ENCODE assay signal across 8 mouse cellular contexts in genomic region chr7:101374155-101374554, GRCm38 (mm10). TPM values are rescaled to one million over a fixed set of nuclear protein-coding genes. Genes with fewer than 3 reads are reported as not detected.
DNase-seq lines count a peak whose midpoint lies in the region; ATAC-seq lines count a peak whose summit lies in the region.

No protein-coding gene starts in this region.

- ATAC-seq in forebrain, embryonic 12.5 days (ENCODE audit: low FRiP score): peak; percentile 64

- no peak overlapping the region for H3K4me2 ChIP-seq in forebrain, embryonic 12.5 days

- H3K4me1 ChIP-seq in forebrain, embryonic 12.5 days: peaks cover 10% of the 10 kb centered on the region

- no peak overlapping the region for H3K9ac ChIP-seq in forebrain, embryonic 12.5 days

- DNase-seq in heart, postnatal 4 days: peak; percentile 49
- no peak for DNase-seq in heart, adult 8-10 months (ENCODE audit: low spot score)
- DNase-seq in 416B (ENCODE audit: low read depth) (peak; percentile 81), adipocyte (ENCODE audit: low spot score) (peak; percentile 48)
- DNase-seq in lung, postnatal 36 days: peak; percentile 84
- DNase-seq in right cerebral cortex, postnatal 14 days: no peak
- DNase-seq in ovary, adult 18-20 months (ENCODE audit: low spot score): no peak

- no peaks in the 10 kb centered on the region for H3K36me3 ChIP-seq in forebrain, embryonic 12.5 days (replicated peaks)

- no peak overlapping the region for H3K4me3 ChIP-seq in forebrain, embryonic 12.5 days (replicated peaks)

- H3K27ac ChIP-seq in forebrain, embryonic 12.5 days: no peak overlapping the region

- no peaks in the 10 kb centered on the region for H3K27me3 ChIP-seq in forebrain, embryonic 12.5 days

- H3K9me3 ChIP-seq in forebrain, embryonic 12.5 days: no peaks in the 10 kb centered on the region

RNA-seq across cellular contexts. Expression of gene Arap1, which starts 26.3 kb away (rescaled TPM):
- total RNA-seq in heart, postnatal 4 days (2021): 10 to 100 TPM; 44.5 to 44.8 TPM
- 10 to 100 TPM; 27.2 to 40.0 (median 28.4) TPM for total RNA-seq in heart, adult 8-10 months (2022)
- 11.9 and 13.4 TPM in 2 replicates for polyA plus RNA-seq in forebrain, embryonic 12.5 days (2016; fragmentation: Nextera tagmentation; extraction: Ambion mirVana)

RNA-seq across cellular contexts. Expression of gene Gm45837, which starts 36.5 kb away (rescaled TPM):
- total RNA-seq in heart, postnatal 4 days (2021): 1 to 10 TPM in 1 of 2 experiments, not detected in 1; 7.4 TPM
- total RNA-seq in heart, adult 8-10 months (2022): 1 to 10 TPM in 2 of 4 experiments, not detected in 2; 3.7 to 4.3 TPM
- not detected in 2 replicates for polyA plus RNA-seq in forebrain, embryonic 12.5 days (2016; fragmentation: Nextera tagmentation; extraction: Ambion mirVana)

RNA-seq across cellular contexts. Expression of gene Pde2a, which starts 47.3 kb away (rescaled TPM):
- 10 to 100 TPM; 42.4 to 42.8 TPM for total RNA-seq in heart, postnatal 4 days (2021)
- total RNA-seq in heart, adult 8-10 months (2022): 10 to 100 TPM; 46.1 to 58.6 (median 52.8) TPM
- polyA plus RNA-seq in forebrain, embryonic 12.5 days (2016; fragmentation: Nextera tagmentation; extraction: Ambion mirVana): 23.1 and 25.7 TPM in 2 replicates

RNA-seq across cellular contexts. Expression of gene Stard10, which starts 57.3 kb away (rescaled TPM):
- 10 to 100 TPM; 45.6 to 53.6 TPM for total RNA-seq in heart, postnatal 4 days (2021)
- total RNA-seq in heart, adult 8-10 months (2022): 10 to 100 TPM; 57.4 to 86.0 (median 69.5) TPM
- 5.8 and 6.2 TPM in 2 replicates for polyA plus RNA-seq in forebrain, embryonic 12.5 days (2016; fragmentation: Nextera tagmentation; extraction: Ambion mirVana)

Comparison
In these comparisons a context has a peak if more than half of its experiments do, and no peak if none do; other contexts are left out.
1. DNase-seq: peak in heart, postnatal 4 days (single experiment), 416B (single experiment), adipocyte (single experiment) and lung, postnatal 36 days (single experiment); none in heart, adult 8-10 months (single experiment), right cerebral cortex, postnatal 14 days (single experiment) and ovary, adult 18-20 months (single experiment).